Mouse (Mus musculus): ENCODE measurements around the gene Cacna2d1.

DNA sequence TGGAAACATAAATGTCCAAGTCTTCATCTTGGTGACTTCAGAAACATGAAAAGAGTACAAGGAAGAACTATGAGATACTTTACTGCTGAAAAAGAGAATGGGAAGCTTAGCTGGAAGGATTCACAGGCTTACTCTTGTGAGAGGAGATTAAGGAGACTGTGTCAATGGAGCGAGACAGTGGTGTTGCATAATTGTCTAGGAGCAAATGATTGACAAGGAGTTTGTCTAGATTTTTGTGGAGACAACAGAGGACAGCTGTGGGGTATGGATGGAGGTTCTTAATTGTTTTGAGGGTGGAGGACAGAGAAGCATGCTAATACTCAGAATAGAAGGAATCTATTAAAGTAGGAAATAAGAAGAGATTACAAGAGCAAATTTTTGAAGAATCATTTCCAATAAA lies 100.8 kb downstream of the Cacna2d1 start:
- TF ChIP-seq CTCF (IDR thresholded peaks at IDR 0.05; ENCODE audit: low read depth), result no peak
- TF ChIP-seq EP300 (IDR thresholded peaks at IDR 0.05; ENCODE audit: low read depth), result no peak
